Mouse (Mus musculus) midbrain, embryonic 12.5 days (tissue): Measurements from ENCODE around the gene Sema3e. TPM values are rescaled to one million over a fixed set of nuclear protein-coding genes. Genes with fewer than 3 reads are reported as not detected.

Experiments used
- ATAC-seq: fragments of 200-750 bp; cut with Nextera tagmentation; 2 replicates; pipeline ENCODE4 v1.8.0; 2017; ENCODE audit warnings: low read depth, moderate TSS enrichment, moderate library complexity; ENCODE audit not compliant: low FRiP score
- H3K27ac ChIP-seq: fragments of 300-500 bp; sonication (generic); replicated peaks from 2 replicates; pipeline ENCODE4 v1.5.1; 2016; ENCODE audit warnings: mild to moderate bottlenecking
- H3K27me3 ChIP-seq: fragments of 300-500 bp; sonication (generic); 2 replicates; pipeline ENCODE4 v1.6.1; 2016; ENCODE audit warnings: mild to moderate bottlenecking
- H3K36me3 ChIP-seq: fragments of 300-500 bp; sonication (generic); 2 replicates; pipeline ENCODE4 v1.6.1; 2016
- H3K4me1 ChIP-seq: fragments of 300-500 bp; sonication (generic); 2 replicates; pipeline ENCODE4 v1.6.1; 2016
- H3K4me2 ChIP-seq: fragments of 300-500 bp; sonication (generic); replicated peaks from 2 replicates; pipeline ENCODE4 v1.6.1; 2016; ENCODE audit warnings: mild to moderate bottlenecking, moderate library complexity
- H3K4me3 ChIP-seq: fragments of 300-500 bp; sonication (generic); 2 replicates; pipeline ENCODE4 v1.5.1; 2016; ENCODE audit warnings: mild to moderate bottlenecking
- H3K9ac ChIP-seq: fragments of 300-500 bp; sonication (generic); replicated peaks from 2 replicates; pipeline ENCODE4 v1.6.1; 2016; ENCODE audit warnings: mild to moderate bottlenecking, moderate library complexity
- H3K9me3 ChIP-seq: fragments of 300-500 bp; sonication (generic); 2 replicates; pipeline ENCODE4 v1.6.1; 2016; ENCODE audit warnings: mild to moderate bottlenecking
- WGBS: fragments of 180-500 bp; shearing (Covaris S2); methylation state at CpG from one replicate; pipeline ENCODE4 v1.1.7; 2016; 5-methylcytosine and 5-hydroxymethylcytosine counted together
- polyA plus RNA-seq: library from polyadenylated mRNA; unstranded; fragments of >200 nt; fragmentation: Nextera tagmentation; extraction: Ambion mirVana; gene quantifications from 2 replicates; pipeline ENCODE4 v1.2.1, GENCODE M21; 2016

Gene Sema3e
- 1.6 and 1.7 TPM in 2 replicates for polyA plus RNA-seq

GRCm38 (mm10) chr5:14025205-14026124 is at the start of gene Sema3e:
Gene Sema3e (plus strand): TSS chr5:14025276.
- H3K4me2 ChIP-seq: peak within 1 kb of the TSS; percentile 89
- peak within 1 kb of the TSS; percentile 53 for H3K9ac ChIP-seq
- H3K9me3 ChIP-seq: no peaks in the 10 kb centered on the region
- peaks cover 6% of the 10 kb centered on the region for H3K4me1 ChIP-seq
- ATAC-seq: peak; percentile 89
- H3K4me3 ChIP-seq: peak within 1 kb of the TSS; percentile 54
- H3K36me3 ChIP-seq: no peaks in the 10 kb centered on the region
- H3K27me3 ChIP-seq: peaks cover 14% of the 10 kb centered on the region
- H3K27ac ChIP-seq: no peak within 1 kb of the TSS
- WGBS: under 1% methylated on average over 47 of the region's 47 CpGs

- H3K4me2 ChIP-seq: no peak overlapping the region
- no peaks in the 10 kb centered on the region for H3K36me3 ChIP-seq
- 84% methylated on average over 3 of the region's 3 CpGs for WGBS
- H3K9me3 ChIP-seq: no peaks in the 10 kb centered on the region
- peaks cover 7% of the 10 kb centered on the region; the same call in 1 of the 2 replicates for H3K4me1 ChIP-seq
- no peak for ATAC-seq
- H3K27ac ChIP-seq: no peak overlapping the region
- H3K4me3 ChIP-seq: no peak overlapping the region
- H3K9ac ChIP-seq: no peak overlapping the region
- no peaks in the 10 kb centered on the region for H3K27me3 ChIP-seq
Measured at GRCm38 (mm10) chr5:13977576-13977975, 47.5 kb upstream of the Sema3e start.

GRCm38 (mm10) chr5:13979156-13979555 is 45.9 kb upstream of the Sema3e start:
- Histone ChIP-seq H3K4me3 (no peak overlapping the region), H3K36me3 (no peaks in the 10 kb centered on the region), H3K27me3 (no peaks in the 10 kb centered on the region), H3K9ac (no peak overlapping the region), H3K27ac (no peak overlapping the region), H3K4me2 (no peak overlapping the region), H3K9me3 (no peaks in the 10 kb centered on the region), H3K4me1 (peaks cover 10% of the 10 kb centered on the region; the same call in 1 of the 2 replicates)
- WGBS: 93% methylated on average over 4 of the region's 4 CpGs
- no peak for ATAC-seq

GRCm38 (mm10) chr5:13982417-13983054 is 42.5 kb upstream of the Sema3e start:
- Histone ChIP-seq H3K36me3 (no peaks in the 10 kb centered on the region), H3K9me3 (no peaks in the 10 kb centered on the region), H3K27me3 (no peaks in the 10 kb centered on the region), H3K4me1 (peaks cover 10% of the 10 kb centered on the region; the same call in 1 of the 2 replicates), H3K27ac (no peak overlapping the region), H3K4me2 (no peak overlapping the region), H3K9ac (no peak overlapping the region), H3K4me3 (no peak overlapping the region)
- WGBS: 22% methylated on average over 7 of the region's 7 CpGs
- peak; percentile 82 for ATAC-seq

- Histone ChIP-seq H3K4me2 (no peak overlapping the region), H3K9ac (no peak overlapping the region), H3K36me3 (no peaks in the 10 kb centered on the region), H3K4me3 (no peak overlapping the region), H3K27ac (no peak overlapping the region), H3K9me3 (no peaks in the 10 kb centered on the region), H3K27me3 (no peaks in the 10 kb centered on the region), H3K4me1 (peaks cover 10% of the 10 kb centered on the region; the same call in 1 of the 2 replicates)
- no peak for ATAC-seq
- WGBS: 81% methylated on average over 4 of the region's 4 CpGs
Measured at GRCm38 (mm10) chr5:13983608-13984007, 41.5 kb upstream of the Sema3e start.

GRCm38 (mm10) chr5:13985669-13986068 is 39.4 kb upstream of the Sema3e start:
- no peak overlapping the region for H3K27ac ChIP-seq
- H3K27me3 ChIP-seq: no peaks in the 10 kb centered on the region
- H3K4me1 ChIP-seq: peaks cover 10% of the 10 kb centered on the region; the same call in 1 of the 2 replicates
- ATAC-seq: no peak
- H3K9me3 ChIP-seq: no peaks in the 10 kb centered on the region
- WGBS: 83% methylated on average over 3 of the region's 3 CpGs
- no peak overlapping the region for H3K9ac ChIP-seq
- no peak overlapping the region for H3K4me2 ChIP-seq
- H3K4me3 ChIP-seq: no peak overlapping the region
- H3K36me3 ChIP-seq: no peaks in the 10 kb centered on the region

- Histone ChIP-seq H3K4me2 (no peak overlapping the region), H3K36me3 (no peaks in the 10 kb centered on the region), H3K27me3 (no peaks in the 10 kb centered on the region), H3K9me3 (no peaks in the 10 kb centered on the region), H3K9ac (no peak overlapping the region), H3K4me3 (no peak overlapping the region), H3K27ac (no peak overlapping the region), H3K4me1 (peaks cover 7% of the 10 kb centered on the region; the same call in 1 of the 2 replicates)
- no peak for ATAC-seq
- WGBS: 89% methylated on average over 1 of the region's 1 CpGs
Measured at GRCm38 (mm10) chr5:13987123-13987522, 38.0 kb upstream of the Sema3e start.

GRCm38 (mm10) chr5:13988023-13988422 is 37.1 kb upstream of the Sema3e start:
- Histone ChIP-seq H3K36me3 (no peaks in the 10 kb centered on the region), H3K4me3 (no peak overlapping the region), H3K27me3 (no peaks in the 10 kb centered on the region), H3K27ac (no peak overlapping the region), H3K9me3 (no peaks in the 10 kb centered on the region), H3K9ac (no peak overlapping the region), H3K4me1 (no peaks in the 10 kb centered on the region), H3K4me2 (no peak overlapping the region)
- ATAC-seq: no peak
- 76% methylated on average over 2 of the region's 2 CpGs for WGBS

GRCm38 (mm10) chr5:13992734-13993396 is 32.2 kb upstream of the Sema3e start:
- ATAC-seq: no peak

GRCm38 (mm10) chr5:14028341-14028740 is 3.3 kb downstream of the Sema3e start:
- 87% methylated on average over 7 of the region's 7 CpGs for WGBS
- H3K4me1 ChIP-seq: peaks cover 6% of the 10 kb centered on the region
- H3K27me3 ChIP-seq: peaks cover 11% of the 10 kb centered on the region
- no peak overlapping the region for H3K4me3 ChIP-seq
- no peak overlapping the region for H3K27ac ChIP-seq
- no peak for ATAC-seq
- H3K9ac ChIP-seq: no peak overlapping the region
- no peaks in the 10 kb centered on the region for H3K9me3 ChIP-seq
- H3K36me3 ChIP-seq: no peaks in the 10 kb centered on the region
- no peak overlapping the region for H3K4me2 ChIP-seq

More at GRCm38 (mm10) chr5:13992734-13993396, 32.2 kb upstream of the Sema3e start:
- H3K36me3 ChIP-seq: no peaks in the 10 kb centered on the region
- no peak overlapping the region for H3K27ac ChIP-seq
- no peaks in the 10 kb centered on the region for H3K27me3 ChIP-seq
- no peaks in the 10 kb centered on the region for H3K9me3 ChIP-seq
- no peak overlapping the region for H3K4me3 ChIP-seq
- no peak overlapping the region for H3K4me2 ChIP-seq
- no peak overlapping the region for H3K9ac ChIP-seq
- no peaks in the 10 kb centered on the region for H3K4me1 ChIP-seq
- WGBS: 74% methylated on average over 11 of the region's 11 CpGs

- Histone ChIP-seq H3K27me3 (peaks cover 9% of the 10 kb centered on the region), H3K9me3 (no peaks in the 10 kb centered on the region), H3K4me2 (no peak overlapping the region), H3K9ac (no peak overlapping the region), H3K36me3 (no peaks in the 10 kb centered on the region), H3K4me3 (no peak overlapping the region), H3K27ac (no peak overlapping the region), H3K4me1 (peaks cover 4% of the 10 kb centered on the region)
- WGBS: 90% methylated on average over 1 of the region's 1 CpGs
- no peak for ATAC-seq
Measured at GRCm38 (mm10) chr5:14030796-14031195, 5.7 kb downstream of the Sema3e start.
